Mouse (Mus musculus): ENCODE data around the gene Cphx3. TPM values are rescaled to one million over a fixed set of nuclear protein-coding genes. Genes with fewer than 3 reads are reported as not detected.
"Not testable (repeated sequence)": the region's sequence is repeated elsewhere in the genome, so short reads cannot be mapped to it uniquely, and the experiment has no call there.

Cphx3 gene
- polyA plus RNA-seq, 1 experiment, result not detected

GRCm38 (mm10) chr14:26257756-26258617 lies 175.9 kb downstream of the Cphx3 start, which contains the start of gene Duxbl3:
TSS of gene Duxbl3 (plus strand) at chr14:26257962.
- not testable (repeated sequence) for H3K36me3 ChIP-seq (replicated peaks; ENCODE audit: low read length); H3K27me3 ChIP-seq (replicated peaks)

GRCm38 (mm10) chr14:26258729-26259128 lies 176.6 kb downstream of the Cphx3 start:
- H3K9me3 ChIP-seq; H3K36me3 ChIP-seq (replicated peaks; ENCODE audit: low read length); H3K27me3 ChIP-seq (replicated peaks); H3K4me1 ChIP-seq; H3K4me3 ChIP-seq (replicated peaks): not testable (repeated sequence)

More at GRCm38 (mm10) chr14:26257756-26258617, 175.9 kb downstream of the Cphx3 start, which contains the start of gene Duxbl3:
- H3K4me1 ChIP-seq; H3K9me3 ChIP-seq; H3K4me3 ChIP-seq (replicated peaks): not testable (repeated sequence)

Other genes with a start within 250 kb of the Cphx3 start
- gene Anxa11, start 240.1 kb upstream of the Cphx3 start, polyA plus RNA-seq (2012; ENCODE audit: insufficient read depth, low replicate concordance), result 67.6 and 164 TPM in 2 replicates
- gene Plac9a, start 179.2 kb upstream of the Cphx3 start, polyA plus RNA-seq (2012; ENCODE audit: insufficient read depth, low replicate concordance), result not detected in 2 replicates
- gene Tmem254a, start 154.6 kb upstream of the Cphx3 start, polyA plus RNA-seq (2012; ENCODE audit: insufficient read depth, low replicate concordance), result 0.85 TPM in 1 of 2 replicates, not detected in the other
- not detected in 2 replicates for gene Cphx1, start 144.0 kb upstream of the Cphx3 start, polyA plus RNA-seq (2012; ENCODE audit: insufficient read depth, low replicate concordance)
- not detected in 2 replicates for gene Duxbl1, start 103.7 kb upstream of the Cphx3 start, polyA plus RNA-seq (2012; ENCODE audit: insufficient read depth, low replicate concordance)
- gene Gm9780, start 39.6 kb upstream of the Cphx3 start, polyA plus RNA-seq (2012; ENCODE audit: insufficient read depth, low replicate concordance), result not detected in 2 replicates
- gene Tmem254c, start 14.9 kb upstream of the Cphx3 start, polyA plus RNA-seq (2012; ENCODE audit: insufficient read depth, low replicate concordance), result 10.8 and 15.7 TPM in 2 replicates
- gene Cphx2, start 781 bp upstream of the Cphx3 start, polyA plus RNA-seq (2012; ENCODE audit: insufficient read depth, low replicate concordance), result not detected in 2 replicates
- not detected in 2 replicates for gene Duxbl2, start 36.1 kb downstream of the Cphx3 start, polyA plus RNA-seq (2012; ENCODE audit: insufficient read depth, low replicate concordance)
- gene Plac9b, start 100.2 kb downstream of the Cphx3 start, polyA plus RNA-seq (2012; ENCODE audit: insufficient read depth, low replicate concordance), result not detected in 2 replicates
- 2.4 TPM in 1 of 2 replicates, not detected in the other for gene Tmem254b, start 124.7 kb downstream of the Cphx3 start, polyA plus RNA-seq (2012; ENCODE audit: insufficient read depth, low replicate concordance)
- gene Duxbl3, start 175.7 kb downstream of the Cphx3 start, polyA plus RNA-seq (2012; ENCODE audit: insufficient read depth, low replicate concordance), result not detected in 2 replicates